Mouse (Mus musculus): Measurements from ENCODE around the gene Fut8. TPM values are rescaled to one million over a fixed set of nuclear protein-coding genes. Genes with fewer than 3 reads are reported as not detected.

Gene Fut8
- 9.6 and 15.1 TPM in 2 replicates for polyA plus RNA-seq (2012; rRNA removed)

DNA sequence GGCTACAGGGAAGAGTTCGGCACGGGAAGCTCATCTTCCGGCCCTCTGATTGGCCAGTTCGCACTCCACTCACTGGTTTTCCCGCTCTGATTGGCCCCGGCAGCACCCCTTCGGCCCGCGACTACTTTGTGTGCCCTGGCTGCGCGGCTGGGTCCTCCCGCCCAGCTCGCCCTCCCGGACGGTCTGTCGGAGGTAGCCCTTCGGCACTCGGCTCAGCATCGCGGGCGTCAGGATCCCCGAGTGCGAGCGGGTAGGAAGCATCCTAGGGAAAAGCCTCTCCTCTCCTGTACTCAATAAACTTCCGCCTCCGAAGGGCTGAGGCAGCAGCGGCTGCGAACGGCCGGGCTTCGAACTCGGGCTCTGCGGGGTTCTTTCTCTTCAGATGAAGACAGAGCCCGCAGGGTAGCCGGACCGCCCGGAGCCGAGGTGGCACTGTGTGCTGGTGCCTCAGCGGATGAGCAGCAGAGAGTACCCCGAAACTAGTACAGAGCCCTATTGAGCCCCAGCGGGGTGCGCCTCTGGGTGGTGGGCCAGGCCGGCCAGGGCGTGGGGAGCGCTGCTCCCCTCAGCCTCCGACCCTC is at the start of gene Fut8:
Fut8 (plus strand) TSS at position 176 of the 581 bp plus-strand sequence.

